Mouse (Mus musculus): ENCODE measurements at regions not wholly inside any gene's neighbourhood (a gene's known extent, or its start where the extent isn't known, plus 50 kb on each side); places are given as distances from the start of the nearest gene placed in this dataset.

GRCm38 (mm10) chr8:92183331-92183730, 174.1 kb upstream of the Irx5 start:
- DNase-seq, result no peak

GRCm38 (mm10) chr8:92180651-92181050, 176.8 kb upstream of the Irx5 start:
- Histone ChIP-seq H3K4me3 (no peak overlapping the region), H3K27ac (no peak overlapping the region)
- TF ChIP-seq CTCF (IDR thresholded peaks at IDR 0.05), result no peak
- intact Hi-C loops (cut with DNase I), result no loop called here
- no peak for DNase-seq

More at GRCm38 (mm10) chr8:92183331-92183730, 174.1 kb upstream of the Irx5 start:
- Histone ChIP-seq H3K27ac (no peak overlapping the region), H3K4me3 (no peak overlapping the region)
- TF ChIP-seq CTCF (IDR thresholded peaks at IDR 0.05), result no peak
- intact Hi-C loops (cut with DNase I), result no loop called here

- intact Hi-C loops (cut with DNase I), result no loop called here
- Histone ChIP-seq H3K27ac (no peak overlapping the region), H3K4me3 (no peak overlapping the region)
- TF ChIP-seq CTCF (IDR thresholded peaks at IDR 0.05), result no peak
- no peak for DNase-seq
Measured at GRCm38 (mm10) chr8:92179327-92179726, 178.1 kb upstream of the Irx5 start.

GRCm38 (mm10) chr8:92176101-92176500, 181.3 kb upstream of the Irx5 start:
- intact Hi-C loops (cut with DNase I), result no loop called here
- no peak for DNase-seq
- no peak overlapping the region for H3K4me3 ChIP-seq
- TF ChIP-seq CTCF (IDR thresholded peaks at IDR 0.05), result no peak
- H3K27ac ChIP-seq, result no peak overlapping the region

- intact Hi-C loops (cut with DNase I), result no loop called here
- DNase-seq, result no peak
- no peak for TF ChIP-seq CTCF (IDR thresholded peaks at IDR 0.05)
- H3K4me3 ChIP-seq, result no peak overlapping the region
- no peak overlapping the region for H3K27ac ChIP-seq
Measured at GRCm38 (mm10) chr8:92174106-92174505, 183.3 kb upstream of the Irx5 start.

- DNase-seq, result no peak
- Histone ChIP-seq H3K27ac (no peak overlapping the region), H3K4me3 (no peak overlapping the region)
- intact Hi-C loops (cut with DNase I), result no loop called here
- no peak for TF ChIP-seq CTCF (IDR thresholded peaks at IDR 0.05)
Measured at GRCm38 (mm10) chr8:92171578-92171977, 185.8 kb upstream of the Irx5 start.

GRCm38 (mm10) chr8:92167340-92167783, 190.1 kb upstream of the Irx5 start:
- no peak for DNase-seq
- Histone ChIP-seq H3K4me3 (no peak overlapping the region), H3K27ac (no peak overlapping the region)
- TF ChIP-seq CTCF (IDR thresholded peaks at IDR 0.05), result no peak
- intact Hi-C loops (cut with DNase I), result no loop called here

GRCm38 (mm10) chr8:92165306-92165705, 192.1 kb upstream of the Irx5 start:
- H3K4me3 ChIP-seq, result no peak overlapping the region
- intact Hi-C loops (cut with DNase I), result no loop called here
- H3K27ac ChIP-seq, result no peak overlapping the region
- no peak for DNase-seq
- TF ChIP-seq CTCF (IDR thresholded peaks at IDR 0.05), result no peak

- TF ChIP-seq CTCF (IDR thresholded peaks at IDR 0.05), result no peak
- DNase-seq, result no peak
- no peak overlapping the region for H3K27ac ChIP-seq
- intact Hi-C loops (cut with DNase I), result no loop called here
- no peak overlapping the region for H3K4me3 ChIP-seq
Measured at GRCm38 (mm10) chr8:92164496-92164895, 192.9 kb upstream of the Irx5 start.

- intact Hi-C loops (cut with DNase I), result no loop called here
- DNase-seq, result no peak
- H3K4me3 ChIP-seq, result no peak overlapping the region
- no peak for TF ChIP-seq CTCF (IDR thresholded peaks at IDR 0.05)
- no peak overlapping the region for H3K27ac ChIP-seq
Measured at GRCm38 (mm10) chr8:92161002-92161401, 196.4 kb upstream of the Irx5 start.

- Histone ChIP-seq H3K27ac (no peak overlapping the region), H3K4me3 (no peak overlapping the region)
- intact Hi-C loops (cut with DNase I), result no loop called here
- no peak for DNase-seq
- no peak for TF ChIP-seq CTCF (IDR thresholded peaks at IDR 0.05)
Measured at GRCm38 (mm10) chr8:92158219-92158618, 199.2 kb upstream of the Irx5 start.

GRCm38 (mm10) chr8:92152478-92152877, 204.9 kb upstream of the Irx5 start:
- H3K4me3 ChIP-seq, result no peak overlapping the region
- no peak for TF ChIP-seq CTCF (IDR thresholded peaks at IDR 0.05)
- H3K27ac ChIP-seq, result no peak overlapping the region
- intact Hi-C loops (cut with DNase I), result no loop called here
- DNase-seq, result no peak

GRCm38 (mm10) chr8:92147672-92148071, 209.8 kb upstream of the Irx5 start:
- H3K27ac ChIP-seq, result no peak overlapping the region
- H3K4me3 ChIP-seq, result no peak overlapping the region
- intact Hi-C loops (cut with DNase I), result no loop called here
- DNase-seq, result no peak
- no peak for TF ChIP-seq CTCF (IDR thresholded peaks at IDR 0.05)

- no peak for TF ChIP-seq CTCF (IDR thresholded peaks at IDR 0.05)
- intact Hi-C loops (cut with DNase I), result no loop called here
- no peak overlapping the region for H3K27ac ChIP-seq
- DNase-seq, result no peak
- H3K4me3 ChIP-seq, result no peak overlapping the region
Measured at GRCm38 (mm10) chr8:92137091-92137882, 220.1 kb upstream of the Irx5 start.
